Mouse (Mus musculus) right cerebral cortex, postnatal 4 days (tissue): ENCODE measurements around the gene Ncam2.

Experiments used
- DNase-seq: peaks from one replicate; pipeline ENCODE4 v3.0.0-alpha.2; 2022

Ncam2 gene

DNA sequence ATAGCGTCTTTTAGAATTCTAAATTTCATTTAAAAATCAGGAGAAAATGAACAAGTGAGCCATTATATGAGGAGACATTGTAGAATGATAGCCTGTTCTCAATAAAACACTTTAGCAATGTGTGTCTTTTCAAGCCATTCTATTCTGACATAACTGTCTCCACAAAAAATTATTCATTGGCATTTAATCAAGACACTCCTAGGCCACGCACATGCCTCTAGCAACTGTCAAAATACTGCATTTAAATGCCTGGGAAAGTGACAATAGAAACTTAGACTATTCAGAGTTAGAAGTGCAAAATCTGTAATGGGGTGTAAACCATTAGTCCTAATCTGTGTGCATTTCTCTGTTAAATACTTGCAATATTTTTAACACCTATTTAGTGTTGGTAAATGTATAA, 456.1 kb downstream of the Ncam2 start:
- no peak for DNase-seq

DNA sequence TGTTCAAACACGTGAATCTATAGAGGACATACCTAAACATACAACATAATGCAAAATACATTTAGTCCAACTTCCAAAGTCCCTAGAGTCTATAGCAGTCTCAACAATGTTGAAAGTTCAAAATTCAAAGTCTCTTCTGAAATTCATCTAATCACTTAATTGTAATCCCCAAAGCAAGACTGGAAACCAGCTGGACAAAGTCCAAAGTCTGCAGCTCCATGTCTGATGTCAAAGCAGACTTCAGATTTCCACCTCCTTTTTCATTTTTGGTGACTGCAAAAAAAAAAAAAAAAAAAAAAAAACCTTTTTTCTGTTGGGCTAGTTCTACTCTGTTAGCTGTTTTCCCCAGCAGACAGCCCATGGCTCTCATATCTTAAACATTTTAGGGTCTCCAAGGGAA, 473.4 kb downstream of the Ncam2 start:
- no peak for DNase-seq

DNA sequence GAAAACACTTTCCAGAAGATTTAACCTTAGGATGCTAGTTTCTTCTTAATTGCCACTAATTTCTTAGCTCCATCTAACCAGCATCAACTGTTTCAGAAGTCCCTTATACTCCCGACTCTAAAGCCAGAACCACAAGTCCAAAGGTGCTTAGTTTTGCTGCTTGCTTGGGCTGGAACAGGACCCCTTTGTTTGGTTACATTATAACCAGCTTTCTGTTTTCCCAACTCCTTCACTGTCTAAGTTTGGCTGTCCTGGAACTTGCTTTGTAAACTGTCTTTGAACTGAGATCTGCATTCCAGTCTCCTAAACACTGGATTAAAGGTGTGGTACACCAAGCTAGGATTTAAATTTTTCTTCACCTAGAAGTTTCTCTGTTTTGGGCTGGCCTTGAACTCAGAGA, 475.0 kb downstream of the Ncam2 start:
- no peak for DNase-seq
